Mouse (Mus musculus): ENCODE data around the gene Gpr143.

DNA sequence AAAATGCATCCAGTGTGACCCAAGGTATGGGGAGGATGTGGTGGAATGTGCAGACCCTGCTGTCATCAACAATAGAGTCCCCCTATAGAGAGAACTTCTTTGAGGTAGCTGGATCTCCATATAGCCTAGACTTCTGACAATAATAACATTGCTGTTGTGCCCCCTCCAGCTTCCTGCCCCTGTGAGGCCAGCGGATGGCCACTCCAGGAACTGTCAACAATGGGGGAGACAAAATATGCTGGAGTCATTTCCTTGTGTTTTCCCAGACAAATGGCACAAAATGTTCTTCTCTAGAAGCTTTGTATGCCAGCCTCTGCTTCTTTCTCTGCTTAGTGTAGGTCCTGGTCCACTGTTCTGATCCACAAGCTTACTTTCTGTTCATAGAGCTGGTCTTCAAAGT lies 6.4 kb downstream of the Gpr143 start:
- TF ChIP-seq CTCF (IDR thresholded peaks at IDR 0.05; ENCODE audit: control insufficient read depth, insufficient read depth, insufficient replicate concordance, low read depth, low read length): no peak
- no peak for TF ChIP-seq POLR2A (IDR thresholded peaks at IDR 0.05; ENCODE audit: control insufficient read depth, low read depth, low read length)

All from testis, adult 2 months (tissue).